Mouse (Mus musculus): ENCODE data around the gene Clec4g. TPM values are rescaled to one million over a fixed set of nuclear protein-coding genes. Genes with fewer than 3 reads are reported as not detected.

The Clec4g gene
- total and polyA plus RNA-seq, 3 experiments, result not detected

- Histone ChIP-seq H3K4me1 (ENCODE audit: control insufficient read depth in 1 of 2, insufficient read depth in 2 of 2) (no peaks in the 10 kb centered on the region), H3K27ac (ENCODE audit: insufficient read depth, low read depth) (no peak within 1 kb of the TSS), H3K4me2 (ENCODE audit: insufficient read depth, low read depth, poor library complexity, severe bottlenecking) (no peak within 1 kb of the TSS), H3K4me3 (replicated peaks in 1 of 3; ENCODE audit: low read depth in 2 of 3, low read length in 2 of 3, poor library complexity in 1 of 3) (no peak within 1 kb of the TSS), H3K79me2 (replicated peaks; ENCODE audit: control insufficient read depth, extremely low read depth, insufficient read depth, poor library complexity, severe bottlenecking) (no peaks in the 10 kb centered on the region), H3K9ac (ENCODE audit: insufficient read depth, low read depth) (no peak within 1 kb of the TSS), H3K27me3 (replicated peaks) (peaks cover 15% of the 10 kb centered on the region), H3K36me3 (replicated peaks in 1 of 2; ENCODE audit: control insufficient read depth in 1 of 2, insufficient read depth in 1 of 2, low read length in 1 of 2) (no peaks in the 10 kb centered on the region), H3K9me3 (replicated peaks; ENCODE audit: low read length) (no peaks in the 10 kb centered on the region)
- no peak for TF ChIP-seq CTCF (conservative IDR thresholded peaks at IDR 0.05 in 1 of 2, IDR thresholded peaks at IDR 0.05 in 1 of 2; ENCODE audit: low read depth in 2 of 2, low read length in 2 of 2)
- no peak for TF ChIP-seq NELFE (IDR thresholded peaks at IDR 0.05; ENCODE audit: low read depth, low read length)
- no peak for TF ChIP-seq GABPA (IDR thresholded peaks at IDR 0.05; ENCODE audit: insufficient replicate concordance, low read depth, low read length)
- no peak for TF ChIP-seq MEF2A (IDR thresholded peaks at IDR 0.05; ENCODE audit: borderline replicate concordance, low read depth, low read length)
- TF ChIP-seq POLR2A (IDR thresholded peaks at IDR 0.05; ENCODE audit: low read depth, low read length), result no peak
- no peak for TF ChIP-seq ETS1 (conservative IDR thresholded peaks at IDR 0.05; ENCODE audit: low read depth, low read length)
- no peak for TF ChIP-seq KAT2A (IDR thresholded peaks at IDR 0.05; ENCODE audit: insufficient replicate concordance, low read length)
- TF ChIP-seq BHLHE40 (IDR thresholded peaks at IDR 0.05; ENCODE audit: low read depth, low read length), result no peak
- TF ChIP-seq PAX5 (IDR thresholded peaks at IDR 0.05; ENCODE audit: low read length), result no peak
- TF ChIP-seq MXI1 (IDR thresholded peaks at IDR 0.05; ENCODE audit: low read depth, low read length), result no peak
- TF ChIP-seq ZMIZ1 (IDR thresholded peaks at IDR 0.05; ENCODE audit: low read depth, low read length), result no peak
- TF ChIP-seq MYC (IDR thresholded peaks at IDR 0.05; ENCODE audit: low read depth, low read length), result no peak
- dilution Hi-C loops (cut with MboI; ENCODE audit: extremely low pct_ligation_motif_present, extremely low pct_unique_long_range_greater_than_20kb, low sequenced_read_pairs), result no loop called here
- in situ Hi-C loops (cut with MboI; ENCODE audit: low pct_ligation_motif_present, low pct_unique_long_range_greater_than_20kb, low sequenced_read_pairs), result no loop called here
- DNase-seq (ENCODE audit: extremely low read depth), result no peak
Observed at GRCm38 (mm10) chr8:3748761-3749160, 28.3 kb upstream of the Clec4g start, which contains the start of gene Cd209a. TSS of gene Cd209a (minus strand) at chr8:3748984.

GRCm38 (mm10) chr8:3736947-3737346, 16.5 kb upstream of the Clec4g start:
- H3K4me1 ChIP-seq (ENCODE audit: control insufficient read depth in 1 of 2, insufficient read depth in 2 of 2), result no peaks in the 10 kb centered on the region
- TF ChIP-seq USF2 (conservative IDR thresholded peaks at IDR 0.05; ENCODE audit: low read depth, low read length) (no peak), POLR2AphosphoS2 (IDR thresholded peaks at IDR 0.05; ENCODE audit: low read depth, low read length) (no peak), BHLHE40 (IDR thresholded peaks at IDR 0.05; ENCODE audit: low read depth, low read length) (no peak), HCFC1 (IDR thresholded peaks at IDR 0.05; ENCODE audit: low read depth, low read length) (no peak), KAT2A (IDR thresholded peaks at IDR 0.05; ENCODE audit: insufficient replicate concordance, low read length) (no peak), SMC3 (IDR thresholded peaks at IDR 0.05; ENCODE audit: low read depth, low read length) (no peak), JUND (conservative IDR thresholded peaks at IDR 0.05; ENCODE audit: low read depth, low read length) (no peak), ZC3H11A (IDR thresholded peaks at IDR 0.05; ENCODE audit: low read depth, low read length) (no peak), MEF2A (IDR thresholded peaks at IDR 0.05; ENCODE audit: borderline replicate concordance, low read depth, low read length) (no peak)
- H3K4me2 ChIP-seq (ENCODE audit: insufficient read depth, low read depth, poor library complexity, severe bottlenecking), result no peak overlapping the region
- dilution Hi-C loops (cut with MboI; ENCODE audit: extremely low pct_ligation_motif_present, extremely low pct_unique_long_range_greater_than_20kb, low sequenced_read_pairs) (no loop called here), in situ Hi-C loops (cut with MboI; ENCODE audit: low pct_ligation_motif_present, low pct_unique_long_range_greater_than_20kb, low sequenced_read_pairs) (no loop called here)
- H3K9ac ChIP-seq (ENCODE audit: insufficient read depth, low read depth), result no peak overlapping the region
- no peaks in the 10 kb centered on the region for H3K79me2 ChIP-seq (replicated peaks; ENCODE audit: control insufficient read depth, extremely low read depth, insufficient read depth, poor library complexity, severe bottlenecking)
- H3K9me3 ChIP-seq (replicated peaks; ENCODE audit: low read length), result no peaks in the 10 kb centered on the region
- DNase-seq (ENCODE audit: extremely low read depth), result no peak
- no peak overlapping the region for H3K4me3 ChIP-seq (replicated peaks in 1 of 3; ENCODE audit: low read depth in 2 of 3, low read length in 2 of 3, poor library complexity in 1 of 3)
- H3K27ac ChIP-seq (ENCODE audit: insufficient read depth, low read depth), result no peak overlapping the region
- H3K27me3 ChIP-seq (replicated peaks), result peaks cover 16% of the 10 kb centered on the region
- H3K36me3 ChIP-seq (replicated peaks in 1 of 2; ENCODE audit: control insufficient read depth in 1 of 2, insufficient read depth in 1 of 2, low read length in 1 of 2), result no peaks in the 10 kb centered on the region

All from CH12.LX (cell line).